Mouse (Mus musculus) layer of hippocampus, adult 9-10 months (tissue): Measurements from ENCODE around the gene Tmeff1.

Source experiments
- DNase-seq: peaks from one replicate; pipeline ENCODE4 v3.0.0; 2022; ENCODE audit warnings: low spot score

The Tmeff1 gene

DNA sequence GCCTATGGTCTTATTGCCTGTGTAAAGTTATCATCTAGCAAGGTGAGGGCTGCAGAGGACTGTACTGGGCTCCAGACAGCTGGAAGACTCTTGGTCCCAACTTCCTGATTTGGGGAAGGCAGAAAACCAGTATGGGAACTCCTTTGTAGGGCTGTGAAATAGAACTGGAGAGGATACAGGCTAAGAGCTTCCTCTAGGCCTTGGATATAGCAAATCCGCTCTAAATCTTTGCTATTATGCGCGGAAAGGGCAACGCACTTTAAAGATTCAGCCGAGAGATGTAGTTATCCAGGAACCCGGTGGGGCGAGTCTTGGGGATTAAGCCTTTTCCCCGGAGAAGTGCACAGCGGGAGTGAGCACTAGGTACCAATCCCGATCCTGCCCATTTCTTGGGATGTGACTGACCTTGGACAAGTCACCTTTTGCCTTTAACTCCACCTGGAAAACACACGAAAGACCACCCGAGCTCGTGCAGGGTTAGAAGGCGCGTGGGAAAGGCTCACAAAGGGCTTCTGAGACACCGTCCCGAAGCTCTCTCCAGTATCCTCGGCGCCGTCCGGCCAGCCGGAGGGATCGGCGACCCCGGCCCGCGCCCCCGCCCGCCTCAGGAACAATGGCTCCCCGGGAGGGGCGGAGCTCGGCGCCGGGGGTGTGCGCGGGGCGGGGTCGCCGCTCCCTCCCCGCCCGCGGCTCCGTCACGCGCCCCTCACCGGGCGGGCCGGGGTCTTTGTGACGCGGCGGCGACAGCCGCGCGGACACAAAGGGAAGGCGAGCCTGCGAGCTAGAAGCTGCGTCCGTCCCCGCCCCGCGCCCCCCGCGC is at the start of gene Tmeff1:
Gene Tmeff1 (plus strand): TSS at position 754 of the 820 bp plus-strand sequence.
- DNase-seq, result no peak

DNA sequence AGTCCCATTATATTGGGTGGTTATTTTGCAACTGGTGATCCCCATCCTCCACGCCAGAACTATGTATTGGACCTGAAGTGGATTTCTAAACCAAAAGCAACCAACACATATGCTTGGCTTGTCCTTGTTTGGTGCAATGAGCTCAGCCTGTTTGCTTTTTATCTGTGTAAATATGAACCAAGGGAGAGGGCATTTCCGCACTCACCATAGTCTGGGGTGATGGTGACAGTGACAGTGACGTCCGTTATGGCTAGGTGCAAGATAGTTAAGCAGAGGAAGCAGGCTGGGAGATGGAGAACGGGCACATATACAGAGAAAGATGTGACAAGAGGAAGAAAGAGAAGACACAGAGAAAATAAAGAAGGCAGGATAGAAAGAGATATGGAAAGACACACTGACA is 48.7 kb upstream of the Tmeff1 start:
- no peak for DNase-seq

DNA sequence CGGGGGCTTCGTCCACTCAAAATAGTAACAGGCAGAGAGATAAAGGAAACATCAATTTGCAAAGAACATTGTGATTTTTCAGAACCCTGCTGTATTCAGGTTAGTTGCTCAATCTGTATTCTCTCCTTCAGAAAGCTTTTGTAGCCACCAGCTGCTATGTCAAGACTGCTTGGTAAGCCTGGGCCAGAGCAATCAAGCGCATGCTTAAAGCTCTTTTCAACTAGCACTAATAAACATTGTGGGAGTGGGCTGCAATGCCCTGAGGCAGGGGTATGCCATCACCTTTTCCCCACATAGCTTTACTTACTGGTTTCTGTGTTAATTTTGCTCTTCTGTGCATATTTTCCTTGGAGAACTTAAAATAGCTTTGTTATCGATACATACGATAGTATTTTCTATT is 48.0 kb upstream of the Tmeff1 start:
- DNase-seq, result no peak

DNA sequence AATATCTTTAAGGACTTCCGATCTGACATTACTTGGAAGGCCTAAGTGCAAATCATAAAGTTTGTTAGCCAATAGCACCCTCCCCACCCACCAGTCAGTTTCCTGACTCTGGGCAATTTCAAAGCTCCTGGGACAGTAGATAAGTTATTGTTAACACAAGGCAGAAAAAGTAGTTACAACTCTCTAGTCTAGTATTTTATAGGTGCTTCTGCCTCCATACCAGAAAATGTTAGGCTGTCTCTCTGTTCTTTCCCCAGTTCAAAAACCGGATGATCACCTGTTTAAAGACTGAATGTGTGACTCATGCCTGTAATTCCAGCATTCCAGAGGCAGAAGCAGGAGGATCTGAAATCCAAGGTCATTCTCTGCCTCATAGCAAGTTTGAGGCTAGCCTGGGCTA is 46.4 kb upstream of the Tmeff1 start:
- DNase-seq, result no peak

DNA sequence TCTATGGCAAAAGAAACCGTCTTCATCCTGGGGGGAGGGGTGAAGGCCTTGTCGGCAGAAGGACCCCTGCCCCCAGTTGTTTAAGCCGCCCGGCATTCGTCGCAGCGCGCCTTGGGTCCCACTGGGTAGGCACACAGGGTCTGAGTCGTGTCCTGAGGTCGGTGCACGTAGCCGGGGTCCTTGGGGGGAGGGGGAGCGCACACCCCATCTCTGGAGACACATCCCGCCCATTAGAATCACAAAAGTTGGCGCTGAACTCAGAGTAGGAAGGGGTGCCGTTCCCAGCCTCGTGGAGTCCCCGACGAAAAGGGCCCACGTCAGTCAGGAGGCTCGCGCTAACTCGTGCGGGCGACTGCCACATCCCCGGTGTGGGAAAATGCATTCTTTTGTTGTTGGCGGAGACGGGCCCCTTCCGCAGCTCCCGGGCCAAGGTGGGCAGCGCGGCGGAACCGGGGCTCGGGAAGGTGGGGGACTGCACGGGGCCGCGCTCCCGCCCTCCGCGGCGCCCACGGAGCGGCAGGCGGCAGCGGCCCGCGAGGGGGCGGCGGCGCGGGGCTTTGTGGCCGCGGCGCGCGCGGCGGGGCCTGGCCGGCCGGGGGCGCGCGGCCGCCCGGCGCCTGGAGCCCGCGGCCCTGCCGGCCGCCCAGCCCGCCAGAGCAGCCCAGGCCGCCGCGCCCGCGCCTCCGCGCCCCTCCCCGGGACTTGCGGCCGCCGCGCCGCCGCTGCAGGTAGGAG is 45.0 kb upstream of the Tmeff1 start, which contains the start of gene Msantd3:
Gene Msantd3 (plus strand): TSS at position 95 of the 735 bp plus-strand sequence.
- no peak for DNase-seq

DNA sequence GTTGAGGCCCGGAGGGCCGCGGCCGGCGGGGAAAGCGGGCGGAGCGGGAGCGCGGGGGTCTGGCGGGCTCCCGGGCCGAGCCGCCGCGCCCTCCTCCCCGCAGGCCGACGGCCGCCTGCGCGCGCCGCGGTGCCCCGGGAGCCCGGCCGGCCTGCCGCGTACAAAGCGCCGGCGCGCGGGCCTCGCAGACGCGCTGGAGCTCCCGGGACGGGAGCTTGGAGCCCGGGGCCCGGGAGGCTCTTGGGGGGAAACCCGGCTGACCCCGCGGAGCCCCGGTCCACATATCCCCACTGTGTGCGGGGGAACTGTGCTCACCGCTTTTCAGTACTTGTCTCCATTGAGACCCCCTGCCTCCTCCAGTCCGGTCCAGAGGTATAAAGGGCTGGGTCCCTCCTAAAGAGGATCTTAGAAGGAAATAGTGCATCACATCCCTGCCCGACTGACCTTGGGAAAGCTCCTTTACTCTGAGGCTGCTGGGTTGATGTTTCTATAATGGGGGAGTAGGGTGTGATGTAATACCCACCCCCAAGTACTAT is 44.3 kb upstream of the Tmeff1 start:
- no peak for DNase-seq

DNA sequence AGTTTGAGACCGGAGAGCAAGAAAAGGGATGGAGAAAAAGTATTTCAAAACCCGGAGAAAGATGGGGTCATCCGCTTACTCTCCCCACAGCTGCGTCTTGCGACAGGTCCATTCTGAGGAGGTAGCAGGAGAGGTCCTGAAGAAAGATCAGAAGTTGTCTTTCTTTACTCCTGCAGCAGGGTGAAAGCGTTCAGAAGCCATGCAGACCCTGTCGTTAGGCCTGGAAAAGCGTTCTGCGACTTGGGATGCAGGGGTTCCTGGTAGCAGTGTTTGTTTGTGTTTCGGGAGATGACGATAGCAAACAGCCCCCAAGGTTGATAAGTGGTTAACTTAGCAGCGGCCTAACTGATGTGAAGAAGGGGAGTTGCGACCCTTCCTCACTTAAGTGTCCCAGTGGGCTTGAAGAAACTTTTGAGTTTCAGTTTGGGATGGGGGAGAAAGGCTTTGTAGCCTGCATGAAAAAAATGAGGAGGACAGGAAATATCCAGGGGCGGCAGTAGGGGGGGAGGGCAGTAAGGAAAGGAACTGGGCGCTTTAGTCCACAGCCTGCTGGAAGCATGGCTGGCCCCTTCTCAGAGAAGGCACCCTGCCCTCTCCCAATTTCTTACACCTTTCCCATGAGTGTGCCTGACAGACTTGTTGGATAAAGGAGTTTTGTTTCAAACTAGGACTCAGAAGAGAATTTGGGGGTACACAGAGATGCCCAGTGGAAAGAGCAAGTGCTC is 43.3 kb upstream of the Tmeff1 start:
- no peak for DNase-seq

DNA sequence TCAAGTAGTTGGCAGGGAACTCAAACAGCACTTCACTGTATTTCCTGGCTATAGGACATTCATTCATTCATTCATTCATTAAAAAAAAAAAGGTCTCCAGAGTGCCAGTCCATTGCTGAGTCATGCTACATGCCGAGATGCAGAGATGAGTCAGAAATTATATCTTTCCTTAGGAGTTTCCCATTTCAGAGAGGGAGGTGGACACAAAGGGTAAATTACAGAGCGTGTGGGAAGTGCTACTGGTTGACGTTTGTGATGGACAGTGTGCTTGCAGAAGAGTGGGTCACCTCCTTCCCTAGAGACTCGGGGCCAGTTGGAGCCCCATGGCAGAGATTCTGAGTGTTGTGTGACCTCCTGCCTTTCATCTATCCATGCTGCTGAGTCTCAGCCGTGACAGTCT is 42.6 kb upstream of the Tmeff1 start:
- DNase-seq, result no peak

DNA sequence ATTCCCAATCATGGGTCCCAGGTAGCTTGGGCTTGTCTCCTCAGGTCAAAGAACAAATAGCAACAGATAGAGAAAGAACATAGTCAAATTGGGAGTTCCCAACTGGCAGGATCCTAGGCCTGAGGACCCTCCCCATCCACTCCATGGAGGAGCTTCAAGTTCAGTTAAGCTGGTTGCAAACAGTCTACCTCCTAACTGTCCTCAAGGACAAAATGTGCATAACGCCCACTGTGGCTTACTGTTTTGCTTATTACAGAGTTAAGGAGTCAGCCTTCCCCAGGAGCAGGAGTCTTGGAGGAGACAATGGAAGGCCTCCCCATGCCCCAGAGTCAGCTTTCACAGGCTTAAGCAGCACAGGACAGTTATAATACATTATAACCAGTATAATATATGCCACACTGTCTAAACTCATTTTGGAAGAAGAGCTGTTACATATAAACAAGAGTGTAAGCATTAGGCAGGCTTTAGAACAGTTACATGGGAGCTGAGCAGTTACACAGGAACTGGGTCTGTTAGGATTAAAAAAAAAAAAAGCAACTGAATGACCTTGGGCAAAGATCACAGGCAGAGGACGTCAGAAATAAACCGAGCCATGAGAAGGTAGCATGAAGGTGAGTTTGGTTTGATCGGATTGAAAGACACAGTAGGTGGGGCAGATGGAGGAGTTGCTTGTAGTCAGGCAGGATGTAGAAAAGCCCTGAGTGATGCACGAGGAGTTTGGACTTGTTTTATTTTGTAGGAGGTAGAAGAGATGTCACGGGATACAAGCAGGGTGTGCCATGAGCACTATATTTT is 41.7 kb upstream of the Tmeff1 start:
- no peak for DNase-seq

DNA sequence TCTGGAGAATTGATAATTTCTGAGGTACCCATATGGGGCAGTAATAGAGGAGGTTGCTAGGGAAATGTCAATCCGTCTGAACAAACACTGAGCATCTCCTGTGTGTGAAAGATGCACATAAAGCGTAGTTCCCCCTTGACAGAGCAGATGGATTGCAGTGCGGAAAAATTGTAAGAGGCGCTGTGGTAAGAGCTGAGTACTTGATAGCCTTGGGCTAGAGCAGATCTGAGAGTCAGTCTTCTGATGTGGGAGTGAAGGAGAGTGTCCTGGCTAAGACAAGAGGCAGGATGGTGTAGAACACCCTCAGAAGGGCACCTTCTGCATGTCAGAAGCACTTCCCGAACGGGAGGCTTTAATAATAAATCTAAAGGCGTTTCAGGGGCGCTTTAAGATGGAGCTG is 40.8 kb upstream of the Tmeff1 start:
- DNase-seq, result no peak

DNA sequence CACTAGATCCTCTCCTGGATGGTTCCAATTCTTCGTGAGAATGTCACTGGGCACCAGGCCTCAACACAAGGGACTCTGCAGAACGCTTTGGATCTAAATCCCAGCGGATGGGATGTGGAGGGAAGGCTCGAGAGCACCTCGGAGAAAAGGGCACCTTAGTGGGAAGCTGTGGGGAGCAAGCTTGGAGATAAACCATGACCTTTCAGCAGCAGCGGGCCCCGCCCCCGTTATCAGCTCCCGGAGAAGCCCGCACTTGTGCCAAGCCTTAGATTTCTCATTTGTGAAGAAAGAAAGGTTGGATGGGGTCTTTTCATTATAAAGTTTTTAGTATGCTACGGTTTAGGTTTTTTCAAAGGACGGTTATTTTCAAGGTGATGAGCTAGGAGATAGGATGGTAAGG is 39.0 kb upstream of the Tmeff1 start:
- no peak for DNase-seq

DNA sequence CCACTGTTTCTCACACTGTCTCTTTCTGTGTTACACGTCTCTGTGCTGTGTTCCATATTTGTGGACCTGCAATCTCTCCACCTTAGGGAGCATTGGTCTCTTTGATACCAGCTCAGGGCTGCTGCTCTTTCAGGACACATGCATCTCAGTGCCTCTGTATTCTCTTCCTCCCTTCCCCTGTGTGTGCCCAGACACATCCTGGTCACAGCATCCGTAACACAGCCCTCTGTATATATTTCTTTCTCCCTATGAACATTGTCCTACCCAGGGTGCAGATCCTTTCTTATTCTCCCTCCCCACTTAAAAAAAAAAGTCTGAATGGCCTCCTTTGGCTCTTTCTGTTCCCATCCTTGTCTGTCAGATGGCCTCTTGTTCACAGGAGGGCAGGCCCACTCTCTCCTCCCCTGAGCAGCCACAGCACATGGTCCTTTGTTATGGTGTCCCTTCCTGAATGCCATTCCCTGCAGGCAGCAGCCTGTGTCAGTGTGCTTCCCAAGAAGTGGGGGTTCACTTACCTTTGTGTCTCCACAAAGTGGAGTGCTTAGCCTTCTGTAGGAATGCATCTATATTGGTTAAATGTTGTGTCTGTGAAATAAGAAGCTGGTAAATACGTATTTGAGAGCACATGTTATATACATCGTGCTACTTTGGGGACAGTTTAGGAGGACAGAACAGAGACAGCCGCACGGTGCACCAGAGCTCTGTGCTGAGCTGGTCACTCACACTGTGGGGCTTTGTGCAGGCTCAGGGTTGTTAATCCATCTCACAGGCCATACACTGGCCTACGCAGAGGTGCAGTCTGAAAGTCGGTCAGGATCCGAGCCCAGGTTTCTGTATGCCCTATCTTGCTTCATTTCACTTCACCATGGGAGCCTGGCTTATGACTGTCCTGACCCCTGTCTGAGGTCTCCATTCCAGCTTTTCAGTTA is 38.1 kb upstream of the Tmeff1 start:
- no peak for DNase-seq

DNA sequence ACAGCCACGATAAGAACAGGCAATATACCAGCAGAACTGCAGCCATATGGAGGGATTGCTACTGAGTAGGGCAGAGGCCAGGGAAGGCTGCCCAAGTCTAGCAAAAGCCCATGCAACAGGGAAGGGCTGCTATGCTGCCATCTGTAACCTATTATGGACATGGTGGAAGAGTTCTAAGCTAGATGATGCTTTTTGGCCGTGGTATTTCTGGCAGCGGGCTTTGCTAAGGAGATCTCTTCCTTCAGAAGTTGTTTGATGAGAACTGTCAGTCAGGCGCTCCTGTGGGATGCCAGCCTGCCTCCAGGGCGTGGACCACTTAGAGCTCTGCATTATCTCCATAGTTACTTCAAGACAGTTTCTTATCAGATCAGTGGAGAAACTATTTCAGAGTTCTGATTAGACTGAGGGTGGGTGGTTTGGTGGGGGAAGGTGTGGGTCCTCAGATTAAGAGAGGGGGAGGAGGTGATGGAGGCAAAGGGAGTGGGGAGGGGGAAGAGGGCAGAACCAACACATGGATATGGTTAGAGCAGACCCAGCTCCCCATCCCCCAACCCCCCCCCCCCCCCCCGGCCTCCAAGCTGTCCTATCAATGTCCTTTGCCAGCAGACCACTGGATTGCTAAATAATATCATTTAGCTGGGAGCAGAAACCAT is 36.5 kb upstream of the Tmeff1 start:
- no peak for DNase-seq

DNA sequence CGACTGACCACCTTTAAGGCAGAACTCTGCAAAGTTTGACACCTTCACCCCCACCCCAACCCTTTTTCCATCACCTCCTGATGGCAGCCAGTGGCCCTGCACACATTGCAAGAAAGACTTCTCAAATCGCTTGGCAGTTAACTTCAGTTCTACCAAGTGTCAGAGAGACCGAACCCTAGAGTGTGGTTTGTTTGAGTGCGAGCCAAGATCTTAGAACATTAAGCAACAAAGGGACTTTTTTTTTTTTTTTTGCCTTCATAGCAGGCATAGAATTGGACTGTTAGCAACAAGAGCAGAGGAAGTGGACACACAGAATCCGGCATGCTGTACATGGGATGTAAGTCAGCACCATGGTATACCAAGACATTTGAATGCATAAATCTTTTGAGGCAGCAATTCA is 35.3 kb upstream of the Tmeff1 start:
- no peak for DNase-seq

DNA sequence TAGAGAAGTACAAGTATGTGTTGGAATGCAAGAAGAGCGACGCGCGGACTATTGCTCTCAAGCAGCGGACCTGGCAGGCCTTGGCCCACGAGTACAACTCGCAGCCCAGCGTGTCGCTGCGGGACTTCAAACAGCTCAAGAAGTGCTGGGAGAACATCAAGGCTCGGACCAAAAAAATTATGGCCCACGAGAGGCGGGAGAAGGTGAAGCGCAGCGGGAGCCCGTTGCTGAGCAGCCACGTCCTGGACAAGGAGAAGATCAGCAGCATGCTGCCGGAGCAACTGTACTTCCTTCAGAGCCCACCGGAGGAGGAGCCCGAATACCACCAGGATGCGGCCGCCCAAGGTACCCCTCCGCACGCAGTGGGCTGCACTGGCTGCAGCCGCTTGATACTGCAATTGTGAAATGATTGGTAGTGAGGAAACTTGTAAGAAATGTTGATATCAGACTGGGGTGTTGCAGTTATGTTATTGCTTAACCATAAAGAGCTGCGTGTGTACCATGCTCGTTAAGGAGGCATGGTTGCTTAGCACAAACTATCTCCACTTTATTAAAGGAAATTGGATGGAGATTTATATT is 32.4 kb upstream of the Tmeff1 start:
- DNase-seq, result no peak

DNA sequence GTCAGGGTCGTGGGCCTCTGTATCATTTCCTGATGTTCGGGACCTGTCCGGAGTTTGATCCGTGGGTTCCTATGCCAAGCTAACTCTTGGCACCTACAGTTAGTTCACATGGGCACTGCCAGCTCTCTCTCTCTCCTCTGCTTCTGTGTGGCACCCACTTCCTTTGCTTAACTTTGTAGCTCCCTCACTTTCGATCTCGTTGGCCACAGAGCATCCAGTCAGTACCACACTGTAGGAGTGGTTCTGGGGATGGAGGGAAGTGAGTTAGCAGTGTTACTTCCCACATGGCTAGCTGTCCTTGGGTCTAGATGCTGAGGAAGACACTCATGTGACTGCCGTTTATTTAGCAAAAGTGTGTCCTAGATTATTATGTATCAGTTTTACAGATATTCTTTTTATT is 30.8 kb upstream of the Tmeff1 start:
- no peak for DNase-seq

DNA sequence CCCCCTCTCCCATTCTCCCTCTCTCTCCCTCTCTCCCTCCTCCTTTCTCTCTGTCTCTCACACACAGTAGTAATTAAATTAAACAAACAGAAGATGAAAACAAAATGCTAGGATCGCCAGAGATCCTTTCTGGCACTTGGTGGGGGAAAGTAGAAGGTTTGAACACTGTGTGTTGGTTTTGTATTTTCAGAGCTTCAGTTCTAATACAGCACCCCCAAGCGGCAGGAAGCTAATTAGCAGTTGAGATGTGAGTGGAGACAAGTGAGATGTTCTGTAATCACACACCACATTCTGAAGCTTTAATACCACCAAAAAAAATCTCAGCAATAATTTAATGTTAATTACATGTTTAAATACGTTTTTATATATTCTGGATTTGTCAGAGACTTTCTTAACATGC is 29.2 kb upstream of the Tmeff1 start:
- DNase-seq, result no peak

DNA sequence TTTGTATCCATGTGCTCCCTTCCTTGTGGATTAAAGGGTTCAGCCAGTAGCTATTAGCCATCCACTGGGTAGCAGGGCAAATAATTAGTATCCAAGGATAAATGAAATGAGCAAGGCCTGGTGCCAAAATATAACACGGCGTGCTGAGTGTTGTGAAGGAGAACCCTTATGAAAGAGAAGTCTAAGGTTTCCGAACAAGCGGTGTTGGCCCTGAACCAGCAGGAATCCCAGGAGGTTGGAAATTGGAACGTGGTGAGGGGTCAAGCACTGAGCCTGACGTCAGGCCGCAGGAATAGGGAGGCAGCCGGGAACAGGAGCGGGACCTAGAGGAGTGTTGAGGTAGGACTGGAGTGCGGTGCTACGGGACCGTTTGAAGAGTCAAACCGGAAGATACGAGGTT is 25.3 kb upstream of the Tmeff1 start:
- no peak for DNase-seq

DNA sequence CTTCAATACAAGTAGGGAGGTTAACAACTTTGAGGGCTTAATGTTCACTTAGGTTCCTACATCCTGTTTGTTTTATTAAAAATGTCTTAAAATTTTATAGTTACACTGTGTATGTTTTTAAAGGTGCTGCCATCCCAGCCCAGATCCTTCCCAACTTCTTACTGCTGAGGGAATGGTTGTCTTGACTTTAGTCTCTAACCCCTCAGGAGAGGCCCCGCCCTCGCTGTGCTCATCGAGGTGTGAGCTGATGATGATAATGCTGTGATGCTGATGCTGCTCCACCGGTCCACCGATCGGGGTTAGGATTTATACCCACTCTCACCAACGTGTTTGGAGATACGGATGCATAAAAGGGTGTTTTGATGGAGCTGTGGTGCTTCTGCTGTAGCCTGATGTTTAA is 23.1 kb upstream of the Tmeff1 start:
- DNase-seq, result no peak

DNA sequence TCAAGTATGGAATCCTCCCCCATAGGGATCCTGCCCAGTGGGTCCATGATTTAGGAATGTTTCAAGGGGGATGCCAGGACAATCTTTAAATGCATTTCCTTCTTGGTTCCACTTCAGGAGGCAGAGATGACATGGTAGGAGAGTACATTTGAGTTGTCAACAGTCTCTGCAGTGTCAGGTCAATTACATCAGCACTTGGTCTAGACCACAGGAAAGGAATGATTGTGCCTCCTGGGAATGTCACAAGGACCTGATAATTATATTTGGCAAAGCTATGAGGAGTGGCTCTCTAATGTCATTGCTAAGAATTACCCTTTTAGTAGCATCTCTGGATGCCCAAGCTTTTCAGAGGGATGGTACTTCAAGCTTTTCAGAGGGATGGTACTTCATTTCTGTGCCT is 20.0 kb upstream of the Tmeff1 start:
- no peak for DNase-seq
